Mouse (Mus musculus) cortical plate, adult 2 months (tissue): ENCODE results near the gene Lztfl1. TPM values are rescaled to one million over a fixed set of nuclear protein-coding genes. Genes with fewer than 3 reads are reported as not detected.

ENCODE experiments used
- H3K27ac ChIP-seq: fragments of 200-500 bp; 2 replicates; pipeline ENCODE4 v1.5.1; 2012; ENCODE audit warnings: low read length, control low read depth, inconsistent platforms; ENCODE audit not compliant: insufficient read depth
- H3K4me1 ChIP-seq: fragments of 200-500 bp; 2 replicates; pipeline ENCODE4 v1.6.1; 2011; ENCODE audit warnings: low read length; ENCODE audit not compliant: control insufficient read depth, insufficient read depth
- H3K4me3 ChIP-seq: fragments of 200-500 bp; 2 replicates; pipeline ENCODE4 v1.5.1; 2011; ENCODE audit warnings: mild to moderate bottlenecking, low read length, control low read depth; ENCODE audit not compliant: insufficient read depth
- CTCF ChIP-seq: fragments of 200-500 bp; IDR thresholded peaks from 2 replicates; pipeline ENCODE4 v1.5.1; 2011; ENCODE audit warnings: mild to moderate bottlenecking, control low read depth, low read length; ENCODE audit not compliant: insufficient read depth; ENCODE audit errors: extremely low read depth
- POLR2A ChIP-seq: fragments of 200-500 bp; IDR thresholded peaks from 2 replicates; pipeline ENCODE4 v1.6.1; 2011; ENCODE audit warnings: mild to moderate bottlenecking, low read length, control low read depth; ENCODE audit not compliant: insufficient read depth; ENCODE audit errors: extremely low read depth
- polyA plus RNA-seq: library from polyadenylated mRNA; depleted of rRNA; stranded (reverse); fragments of >200 nt; gene quantifications from 2 replicates; pipeline ENCODE4 v1.2.3, GENCODE M21; 2012; rRNA removed

Gene Lztfl1
- polyA plus RNA-seq, 1 experiment: 29.0 TPM

DNA sequence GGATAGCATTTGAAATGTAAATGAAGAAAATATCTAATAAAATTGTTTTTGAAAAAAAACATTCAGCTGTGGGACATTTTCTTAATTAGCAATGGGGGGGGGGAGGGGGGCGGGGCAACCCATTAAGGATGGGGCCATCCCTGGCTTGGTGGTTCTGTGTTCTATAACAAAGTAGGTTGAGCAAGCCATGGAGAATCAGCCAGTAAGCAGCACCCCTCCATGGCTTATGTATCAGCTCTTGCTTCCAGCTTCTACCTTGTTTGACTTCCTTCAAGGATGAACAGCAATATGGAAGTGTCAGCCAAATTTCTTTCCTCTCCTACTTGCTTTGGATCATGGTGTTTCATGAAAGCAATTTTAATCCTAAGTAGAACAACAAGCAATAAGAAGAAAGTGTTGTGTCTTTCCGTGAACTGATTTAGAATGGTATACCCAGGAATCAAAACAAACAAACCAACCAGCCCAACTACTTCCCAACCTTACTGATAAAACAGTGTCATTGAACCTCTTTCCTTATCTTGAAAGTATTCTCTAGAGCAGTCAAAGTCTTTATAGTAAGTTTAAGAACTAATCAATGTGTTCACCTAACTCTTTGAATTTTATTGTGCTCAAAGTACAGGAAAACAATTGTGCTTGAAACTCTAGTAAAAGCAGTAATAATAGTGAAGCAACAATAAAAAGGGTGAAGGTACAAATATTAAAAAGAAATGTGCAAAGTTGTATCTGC, 67.5 kb downstream of the Lztfl1 start:
- H3K27ac ChIP-seq: no peak overlapping the region
- H3K4me3 ChIP-seq: no peak overlapping the region
- TF ChIP-seq POLR2A (no peak), CTCF (no peak)
- no peaks in the 10 kb centered on the region for H3K4me1 ChIP-seq

Other genes with a start within 250 kb of the Lztfl1 start
- gene Limd1, start 239.0 kb downstream of the Lztfl1 start, polyA plus RNA-seq: 8.0 and 9.0 TPM in 2 replicates
- 35.9 and 37.0 TPM in 2 replicates for gene Sacm1l, start 187.9 kb downstream of the Lztfl1 start, polyA plus RNA-seq
- gene Slc6a20b, start 85.1 kb downstream of the Lztfl1 start, polyA plus RNA-seq: 0.44 and 0.51 TPM in 2 replicates
- gene Ccr9, start 39.3 kb downstream of the Lztfl1 start, polyA plus RNA-seq: 0.17 and 0.23 TPM in 2 replicates
- gene Slc6a20a, start 38.8 kb downstream of the Lztfl1 start, polyA plus RNA-seq: 19.0 and 23.0 TPM in 2 replicates
- not detected in 2 replicates for gene Cxcr6, start 88.8 kb upstream of the Lztfl1 start, polyA plus RNA-seq
- gene Fyco1, start 134.2 kb upstream of the Lztfl1 start, polyA plus RNA-seq: 17.7 and 17.8 TPM in 2 replicates
- gene Xcr1, start 144.3 kb upstream of the Lztfl1 start, polyA plus RNA-seq: 0.04 TPM in 1 of 2 replicates, not detected in the other